Mouse (Mus musculus): ENCODE measurements around the gene Cubn.

Cubn gene

DNA sequence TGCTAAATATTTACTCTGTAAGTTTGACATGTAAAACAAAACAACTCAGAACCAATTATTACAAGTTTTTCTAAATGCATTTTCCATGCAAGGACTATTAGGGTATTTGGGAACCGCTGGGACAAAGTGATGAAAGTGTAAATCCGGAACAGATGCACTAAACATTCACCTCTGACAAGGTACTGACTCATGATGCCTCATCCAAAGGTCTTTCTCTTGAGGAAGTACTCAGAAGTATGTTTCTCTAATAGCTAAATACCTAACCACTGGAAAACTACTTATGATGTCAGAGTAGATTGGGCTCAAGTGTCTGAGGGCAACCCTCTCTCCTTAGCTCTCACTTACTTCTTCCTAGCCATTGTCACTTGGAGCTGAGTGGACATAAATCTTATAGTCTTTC, 10.9 kb downstream of the Cubn start:
- no peak for DNase-seq (ENCODE audit: low spot score)

DNA sequence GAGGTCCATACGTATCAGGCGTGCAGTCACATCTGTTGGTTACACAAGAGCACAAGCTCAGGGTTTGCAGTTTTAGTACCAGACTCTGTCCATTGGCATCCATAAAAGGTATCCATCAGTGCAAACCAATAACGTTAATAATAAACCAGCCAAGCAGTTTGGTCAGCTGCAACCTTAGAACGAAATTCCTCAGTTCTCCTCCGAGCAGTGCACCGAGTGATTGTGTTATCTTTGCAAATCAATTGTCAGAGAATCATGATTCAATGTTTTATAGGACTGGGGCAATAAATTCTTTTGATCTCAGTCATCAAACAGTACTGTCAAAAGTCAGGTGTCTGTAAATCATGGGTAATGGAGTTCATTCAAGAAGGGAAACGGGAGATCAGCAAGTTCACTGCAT, 12.4 kb downstream of the Cubn start:
- no peak for DNase-seq (ENCODE audit: low spot score)

DNA sequence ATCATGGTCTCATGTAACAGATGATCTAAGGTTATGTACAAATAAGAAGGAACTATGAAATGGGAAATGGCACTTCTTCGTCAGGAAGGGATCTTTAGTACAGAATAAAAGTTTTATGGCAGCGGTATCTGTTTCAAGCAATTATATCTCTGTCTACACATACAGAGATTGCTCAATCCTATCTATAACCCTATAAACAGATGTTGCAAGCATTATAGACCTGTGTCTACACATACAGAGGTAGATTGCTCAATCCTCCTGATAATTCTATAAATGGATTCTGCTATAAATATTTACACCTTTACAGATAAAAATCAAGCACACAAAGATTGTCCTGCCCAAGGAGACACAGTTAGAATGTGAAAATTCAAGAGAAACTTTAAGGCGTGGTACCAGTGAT, 21.5 kb downstream of the Cubn start:
- DNase-seq (ENCODE audit: low spot score), result no peak

DNA sequence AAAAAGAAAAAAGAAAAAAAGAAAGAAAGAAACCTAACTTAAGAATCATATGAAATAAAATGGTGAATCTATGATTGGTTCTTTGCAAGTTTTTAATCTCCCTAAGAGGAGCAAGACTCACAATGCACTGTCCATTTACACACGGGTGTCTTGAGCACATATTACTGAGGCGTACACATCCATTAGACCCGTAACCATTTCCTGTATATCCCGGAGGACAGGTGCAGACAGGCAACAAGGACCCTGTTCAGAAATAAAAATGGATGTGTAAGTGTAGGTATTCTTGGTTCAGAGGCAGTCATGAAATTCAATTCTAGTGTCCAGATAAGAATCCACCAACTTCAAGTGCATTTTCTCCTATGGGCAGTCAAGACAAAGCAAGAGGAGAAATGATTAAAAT, 22.0 kb downstream of the Cubn start:
- DNase-seq (ENCODE audit: low spot score), result no peak

DNA sequence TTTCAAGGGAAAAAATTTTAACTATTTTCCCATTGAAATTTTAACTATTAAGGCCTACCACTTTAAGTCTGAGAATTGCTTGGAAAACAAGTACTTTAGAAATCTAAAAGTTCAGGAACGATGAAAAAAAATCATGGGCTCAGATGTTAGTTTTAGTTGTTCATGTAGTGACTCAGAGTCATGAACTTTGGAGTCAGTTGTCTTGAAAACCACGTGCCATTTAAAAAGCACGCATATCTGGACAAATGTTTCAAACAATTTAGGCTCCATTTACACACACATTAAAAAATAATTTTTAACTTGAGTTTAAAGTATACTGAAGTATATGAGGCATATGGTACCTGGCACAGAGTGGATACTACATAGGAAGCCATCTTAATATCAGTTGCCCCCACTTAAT, 24.9 kb downstream of the Cubn start:
- DNase-seq (ENCODE audit: low spot score), result no peak

DNA sequence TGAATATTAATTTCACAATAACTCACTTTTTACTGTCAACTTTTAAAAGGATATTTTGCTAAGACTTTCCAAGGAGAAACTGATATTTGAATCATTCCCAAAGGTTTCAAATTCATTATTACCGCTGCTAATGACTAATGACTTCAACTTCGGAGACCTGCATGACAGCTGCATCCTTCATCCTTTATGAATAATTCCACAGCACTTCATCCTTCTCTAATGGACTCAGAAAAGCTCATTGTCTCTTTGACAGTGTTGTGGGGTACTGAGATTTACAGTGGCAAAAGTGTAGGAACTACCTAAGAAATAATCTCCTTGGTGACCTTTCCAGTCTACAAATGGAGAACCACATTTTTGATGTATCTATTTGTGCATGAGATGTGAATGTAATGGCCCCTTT, 33.5 kb downstream of the Cubn start:
- DNase-seq (ENCODE audit: low spot score), result no peak

DNA sequence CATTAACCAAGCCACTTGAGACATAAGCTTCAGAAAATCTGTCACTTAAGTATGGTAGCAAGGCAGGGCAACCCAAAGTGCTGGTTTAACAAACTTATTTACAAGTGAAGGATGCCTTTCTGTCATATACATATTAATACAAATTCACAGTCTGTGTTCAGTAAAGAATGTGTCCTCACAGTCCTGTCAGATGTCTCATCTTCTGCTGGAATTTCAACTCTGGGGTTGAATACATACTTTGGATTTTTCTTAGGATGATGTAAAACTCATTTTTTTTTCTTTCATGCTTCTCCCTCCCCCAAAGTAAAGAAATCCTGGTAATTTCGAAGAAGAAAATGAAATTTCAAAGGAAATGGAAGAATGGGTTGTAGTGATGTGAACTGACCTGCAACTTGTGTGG, 34.8 kb downstream of the Cubn start:
- no peak for DNase-seq (ENCODE audit: low spot score)

DNA sequence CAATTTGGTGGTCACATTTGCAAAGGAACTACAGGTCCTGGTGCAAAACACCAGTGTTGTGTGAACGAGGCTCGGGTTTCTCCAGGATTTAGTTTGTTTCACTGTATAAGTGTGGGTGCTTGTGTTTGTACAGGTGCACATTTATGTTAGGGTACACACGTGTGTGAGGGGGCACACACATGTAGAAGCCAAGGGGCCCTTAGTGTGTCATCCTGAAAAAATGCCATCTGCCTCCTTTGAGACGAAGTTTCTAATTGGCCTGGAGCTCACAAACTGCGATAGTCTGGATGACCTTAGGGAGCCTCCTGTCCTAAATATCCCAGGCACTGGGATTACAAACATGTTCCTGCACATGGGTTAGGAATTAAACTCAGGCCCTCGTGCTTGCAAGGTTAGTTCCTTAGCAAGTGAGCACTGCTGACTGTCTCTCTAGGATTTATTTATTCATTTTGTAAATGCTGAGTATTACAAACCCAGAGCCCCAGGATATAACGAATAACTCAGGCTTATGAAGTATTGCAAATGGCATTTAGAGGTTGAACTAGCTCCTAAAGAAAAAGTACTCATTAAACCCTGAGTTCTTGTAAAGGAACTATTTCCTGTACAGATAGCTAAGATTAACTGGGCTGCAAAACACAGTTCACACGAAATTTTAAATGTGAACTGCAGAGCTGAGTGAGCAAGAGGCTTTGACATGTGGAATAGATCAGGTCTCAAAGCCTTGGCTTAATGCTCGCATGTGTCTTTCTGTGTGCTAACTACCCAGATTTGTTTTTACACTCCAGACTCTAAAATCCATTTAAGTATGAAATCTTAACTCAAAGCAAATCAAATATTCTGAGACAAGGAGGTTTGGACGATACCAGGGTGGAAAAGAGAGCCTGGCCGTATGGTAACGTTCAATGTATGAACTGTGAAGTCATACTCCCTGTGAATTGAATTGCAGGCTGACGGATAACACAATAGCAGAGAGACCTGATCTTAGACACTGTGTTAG, 39.8 kb downstream of the Cubn start:
- DNase-seq (ENCODE audit: low spot score), result no peak

DNA sequence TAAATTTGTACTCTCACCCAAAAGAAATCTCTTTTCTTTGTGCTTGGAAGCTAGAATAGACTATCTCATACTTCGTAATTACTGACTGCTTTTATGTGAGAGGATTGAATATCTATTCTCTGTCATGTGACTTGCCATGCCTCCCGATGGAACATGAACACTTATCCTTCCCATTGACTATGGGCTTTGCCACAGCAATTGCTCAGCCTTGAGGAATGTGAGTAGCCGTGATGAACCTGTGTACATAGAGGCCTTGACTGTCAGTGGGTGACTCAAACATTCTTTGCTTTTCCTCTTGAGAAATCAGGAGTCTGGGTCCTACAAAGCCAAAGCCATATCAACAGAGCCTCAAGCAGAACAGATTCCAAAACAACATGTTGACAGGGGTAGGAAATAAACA, 40.7 kb downstream of the Cubn start:
- DNase-seq (ENCODE audit: low spot score), result peak; percentile 16

DNA sequence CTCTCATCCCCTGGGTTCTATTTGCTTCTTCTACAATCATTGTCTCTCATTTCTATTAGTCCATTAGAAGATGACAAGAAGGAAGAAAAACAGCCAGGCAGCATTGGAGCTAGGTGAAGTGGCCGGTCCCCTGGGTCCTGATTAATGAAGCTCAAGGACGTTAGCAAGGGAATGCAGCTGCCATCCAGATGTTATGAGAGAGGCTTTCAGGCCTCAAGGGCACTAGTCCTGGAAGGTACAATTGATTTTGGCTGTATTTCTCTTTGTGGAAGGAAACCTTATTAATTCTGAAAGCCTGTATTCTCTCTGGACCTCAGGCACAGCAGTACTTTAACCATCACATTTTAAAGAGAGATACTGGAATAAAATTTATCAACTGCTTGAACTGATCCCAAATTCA, 41.1 kb downstream of the Cubn start:
- no peak for DNase-seq (ENCODE audit: low spot score)

DNA sequence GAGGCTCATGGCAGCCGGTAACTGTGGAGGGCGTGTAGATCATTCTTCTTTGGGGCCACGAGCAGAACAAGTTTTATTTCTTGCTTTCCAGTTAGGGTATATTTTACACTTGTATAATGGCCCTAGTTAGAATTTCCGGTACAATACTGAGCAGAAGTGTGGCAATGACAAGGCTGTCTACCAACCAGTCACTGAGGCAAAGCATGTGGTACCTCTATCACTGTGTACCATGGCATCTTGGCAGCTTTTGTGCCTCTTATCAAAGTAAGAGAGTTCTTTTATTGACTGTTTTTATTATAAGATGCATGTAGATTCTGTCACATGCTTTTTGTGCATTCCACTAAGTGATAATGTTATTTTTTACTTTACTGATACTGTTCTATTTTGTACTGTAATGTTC, 46.5 kb downstream of the Cubn start:
- no peak for DNase-seq (ENCODE audit: low spot score)

DNA sequence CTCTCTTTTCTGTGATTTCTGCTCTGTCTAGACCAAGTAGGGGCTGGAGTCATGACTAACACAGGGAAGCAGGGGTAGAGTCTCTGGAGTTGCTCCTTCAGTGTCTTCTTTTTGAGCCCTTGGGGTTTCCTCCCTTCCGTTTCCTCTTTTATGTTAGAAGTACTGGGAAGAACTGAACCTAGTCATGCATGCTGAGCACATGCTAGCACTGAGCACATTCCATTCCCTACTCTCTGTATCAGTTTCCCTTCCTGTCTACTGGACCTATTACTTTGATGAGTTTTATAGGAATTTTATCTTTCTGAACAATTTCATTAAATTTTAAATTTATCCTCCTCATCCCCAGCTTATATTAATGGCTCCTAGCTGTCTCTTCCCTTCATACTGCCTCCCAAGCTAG, 52.6 kb downstream of the Cubn start:
- no peak for DNase-seq (ENCODE audit: low spot score)

DNA sequence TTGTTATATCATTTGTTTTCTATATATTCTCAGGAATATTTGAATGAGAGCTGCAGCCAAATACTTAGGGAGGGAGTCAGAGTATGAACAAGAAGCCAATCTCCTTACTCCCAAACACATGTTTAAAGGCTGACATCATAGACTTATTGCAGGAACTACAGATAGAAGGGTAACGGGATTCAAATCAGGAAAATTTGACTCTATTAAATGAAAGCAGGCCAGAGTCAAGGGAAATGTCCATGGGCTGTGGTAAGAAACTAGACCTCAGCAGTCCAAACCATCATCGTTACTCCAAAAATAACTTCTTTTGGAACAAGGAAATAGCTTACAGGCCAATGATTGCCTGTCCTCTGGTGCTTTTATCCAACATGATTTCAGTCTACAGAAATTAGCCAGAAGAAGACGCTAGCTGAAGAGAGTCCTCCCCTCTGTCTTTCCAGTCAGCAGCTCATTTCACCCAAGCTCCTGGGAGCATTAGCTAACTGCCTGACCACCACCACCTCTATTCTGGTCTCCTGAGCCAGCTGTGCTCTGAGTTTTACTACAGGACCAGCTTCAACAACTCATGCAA, 53.3 kb downstream of the Cubn start:
- DNase-seq (ENCODE audit: low spot score), result no peak

DNA sequence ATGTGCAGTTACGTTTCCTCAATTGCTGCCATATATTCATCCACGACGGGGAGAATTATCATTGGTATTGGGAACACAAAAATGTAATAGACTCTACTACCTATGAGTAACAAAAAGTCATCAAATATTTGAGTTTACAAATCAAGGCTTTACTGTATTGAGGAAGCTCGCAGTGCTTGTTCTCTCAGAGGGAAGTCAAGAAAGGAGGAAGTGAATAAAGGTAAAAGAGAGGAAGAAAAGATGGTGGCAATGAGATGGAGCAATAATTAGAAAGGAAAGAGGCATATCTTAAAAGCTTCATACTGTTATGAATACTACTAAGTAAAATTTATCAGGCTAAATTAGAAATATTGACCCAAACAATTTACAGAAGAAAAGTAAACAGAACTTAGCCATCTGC, 59.6 kb downstream of the Cubn start:
- DNase-seq (ENCODE audit: low spot score), result no peak

DNA sequence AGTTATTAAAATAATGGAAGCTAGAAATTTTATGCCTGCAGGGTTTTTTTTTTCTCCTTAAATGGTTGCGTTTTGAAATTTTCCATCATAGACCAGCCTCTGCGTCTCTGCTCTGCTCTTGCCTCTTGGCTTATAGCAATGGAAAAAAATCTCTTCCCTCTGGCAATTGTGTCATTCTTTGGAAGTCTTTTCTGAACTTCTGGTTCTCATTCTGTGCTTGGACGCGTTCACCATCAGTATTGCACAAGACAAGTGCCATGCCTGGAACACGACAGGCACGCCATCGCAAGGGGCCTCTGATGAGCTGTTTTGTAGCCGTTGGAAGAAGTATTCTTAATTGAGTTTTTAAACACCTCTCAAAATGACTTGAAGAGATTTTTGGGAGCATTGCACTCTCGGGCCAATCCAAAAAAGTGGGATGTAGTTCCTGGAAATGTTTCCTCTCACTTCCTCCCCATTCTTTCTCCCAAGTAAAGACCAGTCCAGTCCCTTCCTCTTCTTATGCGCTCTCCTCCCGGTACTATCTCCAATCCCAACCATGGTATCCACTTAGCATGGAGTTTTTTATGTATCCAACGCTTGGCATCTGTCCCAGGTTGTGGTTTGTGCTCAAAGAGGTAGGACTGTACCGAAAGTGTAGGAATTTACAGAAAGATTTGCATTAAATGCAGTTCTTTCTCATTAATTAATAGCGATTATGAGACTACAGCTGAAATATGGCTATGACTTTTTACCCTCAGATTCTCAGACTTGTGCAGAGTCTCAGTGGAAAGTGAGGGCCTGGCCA, 69.4 kb downstream of the Cubn start:
- DNase-seq (ENCODE audit: low spot score), result peak; percentile 92

DNA sequence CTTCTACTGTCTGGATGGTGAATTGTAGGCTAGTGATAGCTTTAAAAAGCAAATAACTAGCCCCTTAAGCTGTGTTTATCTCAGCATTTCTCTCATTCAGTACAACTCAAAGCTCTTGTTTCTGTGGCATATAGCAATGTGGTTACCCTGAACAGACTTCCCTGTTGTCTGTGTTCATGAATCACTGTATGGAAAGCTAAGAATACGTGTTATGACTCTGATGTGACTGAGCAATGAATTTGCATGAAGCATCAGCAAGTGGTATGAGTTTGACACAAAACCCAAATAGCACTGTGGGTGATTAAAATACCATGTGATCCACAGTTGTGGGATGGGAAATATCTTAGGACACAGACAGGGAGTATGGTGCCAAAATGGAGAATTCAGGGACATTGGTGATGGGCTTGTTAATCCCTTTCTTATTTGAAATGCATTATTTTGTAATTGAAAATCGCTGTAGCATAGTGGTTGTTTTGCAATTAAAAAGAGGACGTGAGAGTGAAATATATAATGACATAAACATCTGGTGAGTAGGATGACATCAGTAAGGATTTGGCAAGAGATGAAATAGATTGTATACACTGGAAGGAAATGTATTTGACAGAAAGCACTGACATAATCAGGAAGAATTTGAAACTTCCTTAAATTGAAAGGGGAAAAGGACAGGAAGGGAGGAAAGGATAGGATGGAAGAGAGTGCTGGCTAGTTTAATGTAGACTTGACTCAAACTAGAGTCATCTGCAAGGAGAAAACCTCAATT, 74.7 kb downstream of the Cubn start:
- no peak for DNase-seq (ENCODE audit: low spot score)

DNA sequence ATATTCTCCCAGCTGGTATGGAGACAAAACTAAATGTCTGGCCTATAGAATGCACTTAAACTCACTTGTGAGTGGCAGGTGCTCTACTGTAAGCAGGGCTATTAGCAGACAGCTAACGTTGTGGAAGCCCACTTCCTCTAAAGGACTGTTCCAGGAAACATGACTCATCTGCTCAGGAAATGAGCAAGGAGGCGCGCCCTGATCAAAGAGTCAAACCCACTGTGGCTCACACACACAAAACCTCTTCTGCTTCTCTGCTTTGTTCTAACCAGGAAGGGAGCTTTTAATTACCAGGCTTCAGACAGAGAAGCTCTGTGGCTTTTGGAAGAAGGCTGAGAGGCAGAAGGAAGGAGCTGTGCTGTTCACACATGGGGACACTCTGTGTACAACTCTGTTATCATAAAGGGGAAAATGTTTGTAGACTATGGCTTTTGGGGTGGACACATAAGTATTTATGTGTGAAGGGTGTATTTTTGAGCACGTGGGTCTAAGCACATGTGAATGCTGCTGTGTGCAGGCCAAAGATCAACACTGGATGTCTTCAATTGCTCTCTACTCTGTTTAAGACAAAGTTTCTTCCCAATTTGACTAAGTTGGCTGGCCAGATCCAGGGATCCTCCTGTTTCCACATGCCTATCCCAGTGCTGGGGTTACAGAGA, 78.0 kb downstream of the Cubn start:
- DNase-seq (ENCODE audit: low spot score), result no peak

DNA sequence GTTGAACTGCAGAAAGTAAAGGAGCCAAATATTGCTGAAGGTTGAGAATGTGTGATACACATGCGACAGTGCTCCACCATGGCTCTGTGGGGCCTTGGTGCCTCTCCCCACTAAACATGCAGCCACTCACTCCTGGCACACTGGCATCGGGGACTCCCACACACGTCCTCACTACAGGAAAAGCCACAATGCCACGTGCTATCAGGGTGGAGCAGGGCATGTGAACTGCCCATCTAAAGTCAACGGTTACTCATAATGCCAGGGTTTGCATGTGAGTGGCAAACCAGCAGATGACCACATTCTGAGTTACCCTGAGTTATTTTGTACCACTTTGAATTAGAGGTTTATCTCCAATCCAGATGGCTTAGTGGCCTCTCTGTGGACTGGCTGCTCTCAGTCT, 81.0 kb downstream of the Cubn start:
- DNase-seq (ENCODE audit: low spot score), result peak; percentile 27

DNA sequence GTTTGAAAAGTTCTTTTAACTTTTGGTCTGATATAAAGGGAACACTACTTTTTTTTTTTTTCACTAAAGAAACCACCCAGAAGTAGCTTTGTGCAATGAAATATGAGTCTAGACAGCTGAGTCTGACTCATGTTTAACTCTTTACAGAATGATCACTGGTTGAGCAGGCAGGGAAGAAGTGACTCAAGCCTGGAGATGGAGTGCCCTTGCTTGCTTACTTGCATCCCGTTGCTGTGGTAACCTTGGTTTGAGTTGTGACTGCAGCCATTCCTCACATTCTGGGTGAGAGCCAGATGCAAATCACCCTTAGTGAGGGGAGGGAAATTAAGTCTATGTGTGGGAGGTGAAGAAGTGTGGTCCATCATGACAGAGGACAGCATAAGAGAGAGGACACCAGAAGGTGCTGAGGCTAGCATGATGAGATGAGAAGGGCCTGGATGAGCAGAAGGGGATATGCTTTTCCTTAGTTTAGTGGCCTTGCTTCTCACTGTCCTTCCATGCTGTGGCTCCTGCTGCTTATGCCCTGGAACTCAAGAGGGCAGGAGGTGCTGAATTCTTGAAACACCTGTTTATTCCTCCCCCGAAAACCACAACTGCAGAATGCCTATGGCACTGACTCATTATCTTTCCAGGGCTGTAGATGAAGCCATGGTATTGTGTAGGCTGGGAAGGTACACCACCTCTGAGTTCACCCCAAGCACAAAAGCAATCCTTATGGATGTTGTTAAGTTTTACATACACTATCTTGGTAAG, 81.7 kb downstream of the Cubn start:
- peak; percentile 37 for DNase-seq (ENCODE audit: low spot score)

DNA sequence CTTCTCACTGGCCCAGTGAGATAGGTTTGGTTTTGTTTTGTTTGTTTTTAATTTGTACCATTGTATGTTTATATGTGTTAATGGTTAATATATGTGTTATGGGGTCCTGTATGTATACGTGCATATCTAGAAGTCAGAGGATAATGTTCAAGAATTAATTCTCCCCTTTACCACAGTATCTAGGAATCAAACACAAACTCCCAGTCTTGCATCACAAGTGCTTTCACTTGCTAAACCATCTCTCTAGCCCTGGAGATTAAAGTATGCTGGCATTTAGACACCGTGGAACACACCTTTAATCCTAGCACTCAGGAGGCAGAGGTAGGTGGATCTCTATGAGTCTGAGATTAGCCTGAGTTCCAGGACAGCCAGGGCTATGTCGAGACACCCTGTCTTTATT, 83.3 kb downstream of the Cubn start:
- DNase-seq (ENCODE audit: low spot score), result no peak

DNA sequence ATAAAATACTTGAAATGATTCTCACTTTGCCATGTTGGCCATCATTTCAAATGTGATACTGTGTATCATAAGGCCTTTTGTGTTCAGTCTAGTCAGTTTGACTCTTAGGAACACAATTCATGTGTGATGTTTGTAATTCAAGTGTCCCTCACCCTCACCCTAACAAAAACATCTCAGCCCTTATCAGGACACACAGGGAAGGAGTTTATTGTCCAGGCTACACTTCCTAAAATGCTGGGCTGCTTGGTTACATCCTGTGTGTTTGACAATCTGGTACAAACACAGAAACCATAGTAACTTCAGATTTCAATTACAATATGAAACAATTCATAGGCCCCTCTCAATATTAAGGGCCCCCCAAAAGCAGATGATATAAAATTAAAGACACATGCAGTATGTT, 83.9 kb downstream of the Cubn start:
- no peak for DNase-seq (ENCODE audit: low spot score)

Data from adipocyte (in vitro differentiated cells).